ENCODE assay signal across 7 mouse cellular contexts in genomic region chr17:23677236-23677679, GRCm38 (mm10). TPM values are rescaled to one million over a fixed set of nuclear protein-coding genes. Genes with fewer than 3 reads are reported as not detected.
DNase-seq lines count a peak whose midpoint lies in the region; ATAC-seq and TF ChIP-seq lines count a peak whose summit lies in the region.

Gene Tnfrsf12a, minus strand, starts transcription at chr17:23677468.

- H3K9ac ChIP-seq in intestine, embryonic 14.5 days (ENCODE audit: low read length), result peak within 1 kb of the TSS; percentile 55
- H3K9ac ChIP-seq in limb, embryonic 11.5 days (ENCODE audit: low read length), result peak within 1 kb of the TSS; percentile 8; the same call in 1 of the 2 replicates
- peak within 1 kb of the TSS; percentile 62 for H3K9ac ChIP-seq in midbrain, embryonic 13.5 days (replicated peaks)

- peak within 1 kb of the TSS; percentile 73 for H3K27ac ChIP-seq in intestine, embryonic 14.5 days (ENCODE audit: low read depth)
- no peak within 1 kb of the TSS for H3K27ac ChIP-seq in limb, embryonic 11.5 days (replicated peaks; ENCODE audit: low read depth, low read length)
- no peak within 1 kb of the TSS for H3K27ac ChIP-seq in midbrain, embryonic 13.5 days
- H3K27ac ChIP-seq in small intestine, adult 2 months (ENCODE audit: insufficient read depth, low read depth, low read length), result peak within 1 kb of the TSS; percentile 36; the same call in 1 of the 2 replicates

- no peak for TF ChIP-seq CTCF in small intestine, adult 2 months (IDR thresholded peaks at IDR 0.05; ENCODE audit: extremely low read depth, insufficient read length, insufficient replicate concordance, low read depth, low read length)

- H3K9me3 ChIP-seq in intestine, embryonic 14.5 days (ENCODE audit: control insufficient read depth, low read length), result no peaks in the 10 kb centered on the region
- H3K9me3 ChIP-seq in limb, embryonic 11.5 days (ENCODE audit: control insufficient read depth, low read length), result no peaks in the 10 kb centered on the region
- no peaks in the 10 kb centered on the region for H3K9me3 ChIP-seq in midbrain, embryonic 13.5 days

- TF ChIP-seq POLR2A in small intestine, adult 2 months (IDR thresholded peaks at IDR 0.05; ENCODE audit: low read depth, low read length), result peak; percentile 90

- WGBS in intestine, embryonic 14.5 days, result under 1% methylated on average over 34 of the region's 34 CpGs
- 1% methylated on average over 34 of the region's 34 CpGs for WGBS in limb, embryonic 11.5 days
- WGBS in midbrain, embryonic 13.5 days, result under 1% methylated on average over 34 of the region's 34 CpGs
- under 1% methylated on average over 34 of the region's 34 CpGs for WGBS in small intestine, adult 2 months

- peak; percentile 20; the same call in 1 of the 2 replicates for ATAC-seq in intestine, embryonic 14.5 days (replicated peaks; ENCODE audit: low FRiP score, low TSS enrichment, low read depth)
- ATAC-seq in limb, embryonic 11.5 days (ENCODE audit: insufficient number of reproducible peaks, low FRiP score, low TSS enrichment, low read depth), result no peak
- no peak for ATAC-seq in midbrain, embryonic 13.5 days

- H3K4me1 ChIP-seq in intestine, embryonic 14.5 days (replicated peaks; ENCODE audit: control insufficient read depth, insufficient read depth, low read length), result peaks cover 19% of the 10 kb centered on the region
- peaks cover 29% of the 10 kb centered on the region for H3K4me1 ChIP-seq in limb, embryonic 11.5 days (ENCODE audit: control insufficient read depth, insufficient read depth, low read length)
- peaks cover 46% of the 10 kb centered on the region for H3K4me1 ChIP-seq in midbrain, embryonic 13.5 days (replicated peaks)
- H3K4me1 ChIP-seq in small intestine, adult 2 months (ENCODE audit: control insufficient read depth, insufficient read depth, insufficient read length, low read length), result peaks cover 11% of the 10 kb centered on the region

- H3K36me3 ChIP-seq in intestine, embryonic 14.5 days (ENCODE audit: control insufficient read depth, insufficient read depth, low read length), result no peaks in the 10 kb centered on the region
- no peaks in the 10 kb centered on the region for H3K36me3 ChIP-seq in limb, embryonic 11.5 days (ENCODE audit: control insufficient read depth, insufficient read depth, low read length)
- no peaks in the 10 kb centered on the region for H3K36me3 ChIP-seq in midbrain, embryonic 13.5 days
- H3K36me3 ChIP-seq in small intestine, adult 2 months (ENCODE audit: control insufficient read depth, insufficient read depth, low read length), result no peaks in the 10 kb centered on the region

- peak; percentile 93 for DNase-seq in adrenal gland, adult 2 months
- DNase-seq in embryo, embryonic 10.5 days (ENCODE audit: low spot score), result peak; percentile 90
- DNase-seq in gastrocnemius, postnatal 25 days, result peak; percentile 90
- DNase-seq in intestine, embryonic 14.5 days (ENCODE audit: low spot score), result peak; percentile 90
- peak; percentile 86 for DNase-seq in limb, embryonic 11.5 days (ENCODE audit: low spot score)

- H3K27me3 ChIP-seq in intestine, embryonic 14.5 days (replicated peaks; ENCODE audit: control insufficient read depth, insufficient read depth, low read length), result peaks cover 42% of the 10 kb centered on the region
- peaks cover 52% of the 10 kb centered on the region for H3K27me3 ChIP-seq in limb, embryonic 11.5 days (ENCODE audit: control insufficient read depth, insufficient read depth, low read length)
- H3K27me3 ChIP-seq in midbrain, embryonic 13.5 days, result peaks cover 78% of the 10 kb centered on the region
- peaks cover 15% of the 10 kb centered on the region for H3K27me3 ChIP-seq in small intestine, adult 2 months (ENCODE audit: control insufficient read depth, insufficient read depth, low read length)

- peak within 1 kb of the TSS; percentile 94 for H3K4me2 ChIP-seq in intestine, embryonic 14.5 days (ENCODE audit: low read length)
- peak within 1 kb of the TSS; percentile 70 for H3K4me2 ChIP-seq in limb, embryonic 11.5 days (ENCODE audit: low read depth, severe bottlenecking)
- peak within 1 kb of the TSS; percentile 89 for H3K4me2 ChIP-seq in midbrain, embryonic 13.5 days (replicated peaks)

- H3K4me3 ChIP-seq in intestine, embryonic 14.5 days (ENCODE audit: low read depth, low read length), result peak within 1 kb of the TSS; percentile 62
- peak within 1 kb of the TSS; percentile 39 for H3K4me3 ChIP-seq in limb, embryonic 11.5 days (ENCODE audit: low read depth, low read length)
- peak within 1 kb of the TSS; percentile 46 for H3K4me3 ChIP-seq in midbrain, embryonic 13.5 days (replicated peaks)
- peak within 1 kb of the TSS; percentile 84 for H3K4me3 ChIP-seq in small intestine, adult 2 months (ENCODE audit: low read depth, low read length)

RNA-seq across cellular contexts. Expression of gene Tnfrsf12a, which starts in this region (rescaled TPM):
- total RNA-seq in adrenal gland, adult 2 months (2021), result 100 to 1,000 TPM; 147 to 270 TPM
- 83.4 and 96.8 TPM in 2 replicates for polyA plus RNA-seq in adrenal gland, adult 2 months (2012; rRNA removed)
- 10 to 100 TPM; 46.1 to 61.5 TPM for total RNA-seq in gastrocnemius, postnatal 25 days (2021)
- polyA plus RNA-seq in intestine, embryonic 14.5 days (2014; fragmentation: Nextera tagmentation; extraction: Ambion mirVana), result 23.3 and 24.4 TPM in 2 replicates
- polyA plus RNA-seq in limb, embryonic 11.5 days (2014; fragmentation: Nextera tagmentation; extraction: Ambion mirVana), result 4.3 and 5.0 TPM in 2 replicates
- 1.4 and 2.9 TPM in 2 replicates for polyA plus RNA-seq in midbrain, embryonic 13.5 days (2015; fragmentation: Nextera tagmentation; extraction: Ambion mirVana)
- polyA plus RNA-seq in small intestine, adult 2 months (2012; rRNA removed), result 27.9 and 30.9 TPM in 2 replicates

Comparison
In these comparisons a context has a peak if more than half of its experiments do, and no peak if none do; other contexts are left out.
1. H3K27ac ChIP-seq: peak in intestine, embryonic 14.5 days (single experiment) and small intestine, adult 2 months (single experiment); none in limb, embryonic 11.5 days (single experiment) and midbrain, embryonic 13.5 days (single experiment).
2. H3K9ac ChIP-seq: peak in every context shown above with its lines; median percentile 62 in midbrain, embryonic 13.5 days; 55 in intestine, embryonic 14.5 days; 8 in limb, embryonic 11.5 days.
3. Peak in every context shown above with its lines, with median percentiles within 50 percentile points of each other: DNase-seq, H3K4me2 ChIP-seq and H3K4me3 ChIP-seq.